Mouse (Mus musculus): ENCODE measurements around the gene Gm44579. TPM values are rescaled to one million over a fixed set of nuclear protein-coding genes. Genes with fewer than 3 reads are reported as not detected.

Gene Gm44579
- total and polyA plus RNA-seq, 2 experiments = not detected

GRCm38 (mm10) chr15:98226096-98226495, 5.3 kb upstream of the Gm44579 start:
- no peaks in the 10 kb centered on the region for H3K36me3 ChIP-seq (ENCODE audit: control insufficient read depth, insufficient read depth, low read length)
- TF ChIP-seq POLR2A (IDR thresholded peaks at IDR 0.05; ENCODE audit: extremely low read depth, insufficient read depth, low read length) (no peak), CTCF (IDR thresholded peaks at IDR 0.05; ENCODE audit: low read depth, low read length) (no peak)
- 85% methylated on average over 7 of the region's 7 CpGs for WGBS

GRCm38 (mm10) chr15:98225610-98226009, 4.8 kb upstream of the Gm44579 start:
- Histone ChIP-seq H3K4me1 (ENCODE audit: control insufficient read depth, insufficient read depth, low read length) (no peaks in the 10 kb centered on the region), H3K27me3 (ENCODE audit: control insufficient read depth, insufficient read depth, low read length) (0 out of 2 replicates have a peak, but pooled peaks cover 2% of the 10 kb centered on the region), H3K27ac (replicated peaks; ENCODE audit: insufficient read depth, low read depth, low read length) (no peak overlapping the region), H3K36me3 (ENCODE audit: control insufficient read depth, insufficient read depth, low read length) (no peaks in the 10 kb centered on the region), H3K4me3 (ENCODE audit: insufficient read depth, low read depth, low read length) (no peak overlapping the region), H3K79me2 (ENCODE audit: control insufficient read depth, insufficient read depth, low read length) (no peaks in the 10 kb centered on the region), H3K9ac (ENCODE audit: low read depth, low read length) (no peak overlapping the region)
- TF ChIP-seq CTCF (IDR thresholded peaks at IDR 0.05; ENCODE audit: low read depth, low read length) = no peak
- no peak for TF ChIP-seq POLR2A (IDR thresholded peaks at IDR 0.05; ENCODE audit: extremely low read depth, insufficient read depth, low read length)
- DNase-seq (ENCODE audit: extremely low read depth, low read depth, low spot score) = no peak
- WGBS = 54% methylated on average over 16 of the region's 16 CpGs

More at GRCm38 (mm10) chr15:98226096-98226495, 5.3 kb upstream of the Gm44579 start:
- no peaks in the 10 kb centered on the region for H3K79me2 ChIP-seq (ENCODE audit: control insufficient read depth, insufficient read depth, low read length)
- no peak for DNase-seq (ENCODE audit: extremely low read depth, low read depth, low spot score)
- 0 out of 2 replicates have a peak, but pooled peaks cover 2% of the 10 kb centered on the region for H3K27me3 ChIP-seq (ENCODE audit: control insufficient read depth, insufficient read depth, low read length)
- no peak overlapping the region for H3K27ac ChIP-seq (replicated peaks; ENCODE audit: insufficient read depth, low read depth, low read length)
- H3K9ac ChIP-seq (ENCODE audit: low read depth, low read length) = no peak overlapping the region
- H3K4me1 ChIP-seq (ENCODE audit: control insufficient read depth, insufficient read depth, low read length) = no peaks in the 10 kb centered on the region
- no peak overlapping the region for H3K4me3 ChIP-seq (ENCODE audit: insufficient read depth, low read depth, low read length)

DNA sequence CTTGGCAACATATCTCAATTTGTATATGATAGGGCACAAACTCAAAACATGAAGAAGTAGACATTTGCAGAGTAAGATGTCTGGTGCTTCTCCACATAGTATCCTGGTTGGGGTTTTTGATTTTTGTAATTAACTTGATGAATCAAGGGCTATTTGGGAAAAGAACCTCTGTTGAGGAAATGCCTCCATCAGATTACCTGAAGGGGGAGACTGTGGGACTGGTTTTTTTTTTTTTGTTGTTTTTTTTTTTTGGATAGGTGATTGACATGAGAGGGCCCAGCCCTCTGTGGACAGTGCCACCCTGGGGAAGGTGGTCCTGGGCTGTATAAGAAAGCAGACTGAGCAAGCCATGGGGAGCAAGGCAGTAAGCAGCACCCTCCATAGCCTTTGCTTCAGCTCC, 1.6 kb upstream of the Gm44579 start:
- no peaks in the 10 kb centered on the region for H3K36me3 ChIP-seq (ENCODE audit: control insufficient read depth, insufficient read depth, low read length)
- no peak overlapping the region for H3K27ac ChIP-seq (replicated peaks; ENCODE audit: insufficient read depth, low read depth, low read length)
- DNase-seq (ENCODE audit: extremely low read depth, low read depth, low spot score) = no peak
- H3K27me3 ChIP-seq (ENCODE audit: control insufficient read depth, insufficient read depth, low read length) = 0 out of 2 replicates have a peak, but pooled peaks cover 2% of the 10 kb centered on the region
- TF ChIP-seq CTCF (IDR thresholded peaks at IDR 0.05; ENCODE audit: low read depth, low read length) = no peak
- TF ChIP-seq POLR2A (IDR thresholded peaks at IDR 0.05; ENCODE audit: extremely low read depth, insufficient read depth, low read length) = no peak
- no peak overlapping the region for H3K4me3 ChIP-seq (ENCODE audit: insufficient read depth, low read depth, low read length)
- no peak overlapping the region for H3K9ac ChIP-seq (ENCODE audit: low read depth, low read length)
- H3K4me1 ChIP-seq (ENCODE audit: control insufficient read depth, insufficient read depth, low read length) = no peaks in the 10 kb centered on the region
- no peaks in the 10 kb centered on the region for H3K79me2 ChIP-seq (ENCODE audit: control insufficient read depth, insufficient read depth, low read length)

DNA sequence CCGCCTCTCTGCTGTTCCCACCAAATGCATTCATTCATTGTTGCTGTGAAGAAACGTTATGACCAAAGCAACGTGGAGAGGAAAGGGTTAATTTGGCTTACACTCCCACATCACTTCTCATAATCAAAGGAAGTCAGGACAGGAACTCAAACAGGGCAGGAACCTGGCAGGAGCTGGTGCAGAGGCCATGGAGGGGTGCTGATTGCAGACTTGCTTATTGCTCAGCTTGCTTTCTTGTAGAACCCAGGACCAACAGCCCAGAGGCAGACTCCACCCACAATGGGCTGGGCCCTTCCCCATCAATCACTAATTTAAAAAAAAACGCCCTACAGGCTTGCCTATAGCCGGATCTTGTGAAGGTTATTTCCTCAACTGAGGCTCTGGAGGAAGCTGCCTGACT, 6.6 kb downstream of the Gm44579 start:
- no peak overlapping the region for H3K9ac ChIP-seq (ENCODE audit: low read depth, low read length)
- no peaks in the 10 kb centered on the region for H3K36me3 ChIP-seq (ENCODE audit: control insufficient read depth, insufficient read depth, low read length)
- H3K4me1 ChIP-seq (ENCODE audit: control insufficient read depth, insufficient read depth, low read length) = no peaks in the 10 kb centered on the region
- no peaks in the 10 kb centered on the region for H3K27me3 ChIP-seq (ENCODE audit: control insufficient read depth, insufficient read depth, low read length)
- no peak for DNase-seq (ENCODE audit: extremely low read depth, low read depth, low spot score)
- WGBS = 51% methylated on average over 5 of the region's 5 CpGs
- no peak for TF ChIP-seq CTCF (IDR thresholded peaks at IDR 0.05; ENCODE audit: low read depth, low read length)
- TF ChIP-seq POLR2A (IDR thresholded peaks at IDR 0.05; ENCODE audit: extremely low read depth, insufficient read depth, low read length) = no peak
- no peak overlapping the region for H3K4me3 ChIP-seq (ENCODE audit: insufficient read depth, low read depth, low read length)
- H3K27ac ChIP-seq (replicated peaks; ENCODE audit: insufficient read depth, low read depth, low read length) = no peak overlapping the region
- H3K79me2 ChIP-seq (ENCODE audit: control insufficient read depth, insufficient read depth, low read length) = no peaks in the 10 kb centered on the region

DNA sequence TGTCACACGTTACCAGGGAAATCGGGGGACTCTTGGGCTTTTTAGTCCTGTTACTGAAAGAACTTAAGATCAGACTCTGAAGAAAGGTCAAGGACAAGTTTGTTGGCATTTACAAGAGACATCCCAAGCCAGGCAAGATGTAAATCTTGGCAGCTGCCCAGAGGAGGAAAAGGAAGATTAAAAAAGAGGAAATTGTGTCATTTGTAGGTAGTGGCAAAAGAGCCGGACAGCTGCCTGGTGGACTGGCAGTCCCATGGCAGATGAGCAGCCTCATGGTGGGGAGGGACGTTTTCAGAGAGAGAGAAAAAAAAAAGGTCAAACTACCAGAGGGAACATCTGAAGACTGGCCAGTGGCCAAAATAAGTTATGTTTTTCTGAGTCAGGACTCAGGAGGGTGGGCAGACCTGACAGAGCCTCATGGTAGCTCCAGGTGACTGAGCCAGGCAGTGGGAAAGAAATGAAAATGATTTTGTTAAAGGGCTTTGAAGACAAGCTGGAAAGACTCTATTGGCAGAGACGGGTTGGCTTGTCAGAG, 7.4 kb downstream of the Gm44579 start:
- H3K4me1 ChIP-seq (ENCODE audit: control insufficient read depth, insufficient read depth, low read length) = no peaks in the 10 kb centered on the region
- no peaks in the 10 kb centered on the region for H3K27me3 ChIP-seq (ENCODE audit: control insufficient read depth, insufficient read depth, low read length)
- no peak for DNase-seq (ENCODE audit: extremely low read depth, low read depth, low spot score)
- no peaks in the 10 kb centered on the region for H3K36me3 ChIP-seq (ENCODE audit: control insufficient read depth, insufficient read depth, low read length)
- no peak overlapping the region for H3K4me3 ChIP-seq (ENCODE audit: insufficient read depth, low read depth, low read length)
- no peaks in the 10 kb centered on the region for H3K79me2 ChIP-seq (ENCODE audit: control insufficient read depth, insufficient read depth, low read length)
- WGBS = 68% methylated on average over 5 of the region's 5 CpGs
- no peak overlapping the region for H3K27ac ChIP-seq (replicated peaks; ENCODE audit: insufficient read depth, low read depth, low read length)
- TF ChIP-seq CTCF (IDR thresholded peaks at IDR 0.05; ENCODE audit: low read depth, low read length) = no peak
- no peak for TF ChIP-seq POLR2A (IDR thresholded peaks at IDR 0.05; ENCODE audit: extremely low read depth, insufficient read depth, low read length)
- no peak overlapping the region for H3K9ac ChIP-seq (ENCODE audit: low read depth, low read length)

DNA sequence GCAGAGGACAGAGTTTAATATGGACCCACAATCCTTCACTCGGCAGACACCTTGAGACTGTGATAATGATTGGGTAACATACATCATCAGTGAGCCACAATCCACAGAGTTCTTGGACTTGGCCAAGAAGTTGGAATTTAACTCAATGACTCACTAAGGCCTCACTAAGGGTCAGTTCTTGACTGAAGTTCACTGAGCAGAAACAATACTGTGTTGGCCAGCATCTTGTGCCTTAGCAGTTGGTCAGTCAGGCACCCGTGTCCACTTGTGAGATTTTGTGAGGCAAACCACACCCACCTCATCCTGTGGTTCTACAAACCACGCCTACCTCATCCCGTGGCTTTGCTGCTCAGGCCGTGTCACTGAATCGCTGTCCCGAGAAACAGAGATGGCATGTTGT, 11.1 kb downstream of the Gm44579 start:
- Histone ChIP-seq H3K27me3 (ENCODE audit: control insufficient read depth, insufficient read depth, low read length) (no peaks in the 10 kb centered on the region), H3K9ac (ENCODE audit: low read depth, low read length) (no peak overlapping the region), H3K36me3 (ENCODE audit: control insufficient read depth, insufficient read depth, low read length) (no peaks in the 10 kb centered on the region), H3K4me3 (ENCODE audit: insufficient read depth, low read depth, low read length) (no peak overlapping the region), H3K4me1 (ENCODE audit: control insufficient read depth, insufficient read depth, low read length) (no peaks in the 10 kb centered on the region), H3K27ac (replicated peaks; ENCODE audit: insufficient read depth, low read depth, low read length) (no peak overlapping the region), H3K79me2 (ENCODE audit: control insufficient read depth, insufficient read depth, low read length) (no peaks in the 10 kb centered on the region)
- TF ChIP-seq POLR2A (IDR thresholded peaks at IDR 0.05; ENCODE audit: extremely low read depth, insufficient read depth, low read length) (no peak), CTCF (IDR thresholded peaks at IDR 0.05; ENCODE audit: low read depth, low read length) (no peak)
- 70% methylated on average over 7 of the region's 7 CpGs for WGBS
- DNase-seq (ENCODE audit: extremely low read depth, low read depth, low spot score) = no peak

All from liver, adult 2 months (tissue).